ENCODE assay signal across 12 mouse cellular contexts in genomic region chr8:34371973-34372665, GRCm38 (mm10).
DNase-seq lines count a peak whose midpoint lies in the region; ATAC-seq and TF ChIP-seq lines count a peak whose summit lies in the region.
"Had no signal": no experiment of that assay in that cellular context is flagged by ENCODE, and none has a peak within 500 bp of the region (broad histone marks: within the 10 kb centered on the region; RNA-seq: fewer than 3 reads in every experiment).

No protein-coding gene starts in this region.

- no peak overlapping the region for H3K9ac ChIP-seq in hindbrain, embryonic 15.5 days
- H3K9ac ChIP-seq in liver, embryonic 11.5 days (ENCODE audit: low read depth, low read length) = no peak overlapping the region
- H3K9ac ChIP-seq: limb, embryonic 13.5 days had no signal

- no peak overlapping the region for H3K4me3 ChIP-seq in embryonic fibroblast, embryonic 13.5 days (ENCODE audit: insufficient read depth, low read length)
- no peak overlapping the region for H3K4me3 ChIP-seq in hindbrain, embryonic 15.5 days
- no peak overlapping the region for H3K4me3 ChIP-seq in liver, embryonic 11.5 days (ENCODE audit: low read depth, low read length)
- H3K4me3 ChIP-seq: heart, embryonic 10.5 days; limb, embryonic 13.5 days had no signal

- H3K4me2 ChIP-seq in hindbrain, embryonic 15.5 days = no peak overlapping the region
- H3K4me2 ChIP-seq in liver, embryonic 11.5 days = no peak overlapping the region
- H3K4me2 ChIP-seq: limb, embryonic 13.5 days had no signal

- no peak for TF ChIP-seq POLR2A in embryonic fibroblast, embryonic 13.5 days (IDR thresholded peaks at IDR 0.05; ENCODE audit: low read depth, low read length)

- no peak for TF ChIP-seq CTCF in embryonic fibroblast, embryonic 13.5 days (IDR thresholded peaks at IDR 0.05; ENCODE audit: borderline replicate concordance, insufficient read depth, low read length)

- ATAC-seq in hindbrain, embryonic 15.5 days (ENCODE audit: low FRiP score, low read depth) = no peak
- no peak for ATAC-seq in CD4-positive, CD25-positive, alpha-beta regulatory T cell, adult 4 months
- ATAC-seq in liver, embryonic 11.5 days (replicated peaks; ENCODE audit: low FRiP score) = no peak

- H3K27me3 ChIP-seq in hindbrain, embryonic 15.5 days = no peaks in the 10 kb centered on the region
- H3K27me3 ChIP-seq in liver, embryonic 11.5 days (replicated peaks; ENCODE audit: control insufficient read depth, insufficient read depth, low read length) = no peaks in the 10 kb centered on the region
- H3K27me3 ChIP-seq: limb, embryonic 13.5 days had no signal

- H3K36me3 ChIP-seq in hindbrain, embryonic 15.5 days = no peaks in the 10 kb centered on the region
- H3K36me3 ChIP-seq in liver, embryonic 11.5 days (ENCODE audit: control insufficient read depth, insufficient read depth, low read length) = no peaks in the 10 kb centered on the region
- H3K36me3 ChIP-seq: heart, embryonic 10.5 days; limb, embryonic 13.5 days had no signal

- H3K4me1 ChIP-seq in embryonic fibroblast, embryonic 13.5 days (ENCODE audit: control insufficient read depth, insufficient read depth, low read length) = peaks cover 3% of the 10 kb centered on the region; the same call in 1 of the 2 replicates
- peaks cover 32% of the 10 kb centered on the region for H3K4me1 ChIP-seq in hindbrain, embryonic 15.5 days (replicated peaks)
- no peaks in the 10 kb centered on the region for H3K4me1 ChIP-seq in liver, embryonic 11.5 days (replicated peaks; ENCODE audit: control insufficient read depth, insufficient read depth, low read length)

- H3K27ac ChIP-seq in embryonic fibroblast, embryonic 13.5 days (ENCODE audit: insufficient read depth, low read length) = peak overlapping the region; percentile 22; the same call in 1 of the 2 replicates
- H3K27ac ChIP-seq in hindbrain, embryonic 15.5 days (replicated peaks) = peak overlapping the region; percentile 57; the same call in 1 of the 2 replicates
- H3K27ac ChIP-seq in liver, embryonic 11.5 days (ENCODE audit: low read depth, low read length) = no peak overlapping the region
- H3K27ac ChIP-seq: heart, embryonic 10.5 days; limb, embryonic 13.5 days had no signal

- WGBS in hindbrain, embryonic 15.5 days = 69% methylated on average over 17 of the region's 17 CpGs
- WGBS in liver, embryonic 11.5 days = 84% methylated on average over 17 of the region's 17 CpGs

- H3K9me3 ChIP-seq in hindbrain, embryonic 15.5 days = no peaks in the 10 kb centered on the region
- no peaks in the 10 kb centered on the region for H3K9me3 ChIP-seq in liver, embryonic 11.5 days (ENCODE audit: control insufficient read depth, low read length)
- H3K9me3 ChIP-seq: limb, embryonic 13.5 days had no signal

- peak; percentile 24 to 36 for DNase-seq in layer of hippocampus, adult 8-10 months (ENCODE audit: low spot score in 2 of 2)
- DNase-seq in layer of hippocampus, adult 9-10 months (ENCODE audit: low spot score) = no peak
- peak; percentile 56 to 57 for DNase-seq in right cerebral cortex, postnatal 10 days (ENCODE audit: low spot score in 2 of 2)
- DNase-seq in liver, embryonic 11.5 days (ENCODE audit: low spot score) = no peak
- DNase-seq in thymus, postnatal 4 days = no peak
- DNase-seq: cerebellum, adult 11 months; kidney, adult 18-20 months had no signal

Comparison
In these comparisons a context has a peak if more than half of its experiments do, and no peak if none do; other contexts are left out.
1. DNase-seq: peak in layer of hippocampus, adult 8-10 months (2 of 2) and right cerebral cortex, postnatal 10 days (2 of 2); none in layer of hippocampus, adult 9-10 months (single experiment), liver, embryonic 11.5 days (single experiment) and thymus, postnatal 4 days (single experiment).